Mouse (Mus musculus) small intestine, adult 2 months (tissue): Measurements from ENCODE around the gene Pnrc2. TPM values are rescaled to one million over a fixed set of nuclear protein-coding genes. Genes with fewer than 3 reads are reported as not detected.

Experiments
- H3K27ac ChIP-seq: fragments of 200-500 bp; 2 replicates; pipeline ENCODE4 v1.5.1; 2012; ENCODE audit warnings: low read depth, low read length, control low read depth, inconsistent platforms; ENCODE audit not compliant: insufficient read depth
- H3K27me3 ChIP-seq: fragments of 200-500 bp; 2 replicates; pipeline ENCODE4 v1.6.1; 2012; ENCODE audit warnings: mild to moderate bottlenecking, moderate library complexity, low read length, inconsistent platforms; ENCODE audit not compliant: control insufficient read depth, insufficient read depth
- H3K36me3 ChIP-seq: fragments of 200-500 bp; 2 replicates; pipeline ENCODE4 v1.6.1; 2012; ENCODE audit warnings: mild to moderate bottlenecking, low read length, control low read depth, inconsistent platforms; ENCODE audit not compliant: control insufficient read depth, insufficient read depth
- H3K4me1 ChIP-seq: fragments of 200-500 bp; 2 replicates; pipeline ENCODE4 v1.6.1; 2012; ENCODE audit warnings: low read length, inconsistent platforms, mixed read lengths; ENCODE audit not compliant: control insufficient read depth, insufficient read depth, insufficient read length
- H3K4me3 ChIP-seq: fragments of 200-500 bp; 2 replicates; pipeline ENCODE4 v1.5.1; 2012; ENCODE audit warnings: low read depth, mild to moderate bottlenecking, control low read depth, inconsistent platforms, low read length, moderate library complexity
- CTCF ChIP-seq: fragments of 200-500 bp; IDR thresholded peaks from 2 replicates; pipeline ENCODE4 v1.5.1; 2012; ENCODE audit warnings: low read depth, mild to moderate bottlenecking, control low read depth, inconsistent platforms, low read length, moderate library complexity, mixed read lengths; ENCODE audit not compliant: insufficient replicate concordance, insufficient read length; ENCODE audit errors: extremely low read depth
- POLR2A ChIP-seq: fragments of 200-500 bp; IDR thresholded peaks from 2 replicates; pipeline ENCODE4 v1.6.1; 2012; ENCODE audit warnings: low read depth, mild to moderate bottlenecking, control low read depth, inconsistent platforms, low read length, moderate library complexity
- WGBS: fragments of 180-500 bp; shearing (Covaris S2); methylation state at CpG from one replicate; pipeline ENCODE4 v1.1.7; 2018; 5-methylcytosine and 5-hydroxymethylcytosine counted together
- polyA plus RNA-seq: library from polyadenylated mRNA; depleted of rRNA; stranded (reverse); fragments of >200 nt; gene quantifications from 2 replicates; pipeline ENCODE4 v1.2.3, GENCODE M21; 2012; rRNA removed

The Pnrc2 gene
- polyA plus RNA-seq, 1 experiment = 8.5 TPM

GRCm38 (mm10) chr4:135821772-135822171 is 51.9 kb downstream of the Pnrc2 start:
- WGBS = 91% methylated on average over 4 of the region's 4 CpGs
- no peaks in the 10 kb centered on the region for H3K4me1 ChIP-seq
- TF ChIP-seq CTCF (no peak), POLR2A (no peak)
- H3K4me3 ChIP-seq = no peak overlapping the region
- H3K27me3 ChIP-seq = no peaks in the 10 kb centered on the region
- no peak overlapping the region for H3K27ac ChIP-seq
- no peaks in the 10 kb centered on the region for H3K36me3 ChIP-seq

Other genes with a start within 250 kb of the Pnrc2 start
- gene Ifnlr1, start 187.6 kb downstream of the Pnrc2 start, polyA plus RNA-seq = 4.9 and 11.4 TPM in 2 replicates
- 62.3 and 171 TPM in 2 replicates for gene Il22ra1, start 145.7 kb downstream of the Pnrc2 start, polyA plus RNA-seq
- 0.56 and 1.1 TPM in 2 replicates for gene Myom3, start 114.1 kb downstream of the Pnrc2 start, polyA plus RNA-seq
- gene Srsf10, start 18.1 kb downstream of the Pnrc2 start, polyA plus RNA-seq = 29.5 and 48.2 TPM in 2 replicates
- gene Cnr2, start 21.5 kb upstream of the Pnrc2 start, polyA plus RNA-seq = 1.0 and 1.1 TPM in 2 replicates
- 62.8 and 108 TPM in 2 replicates for gene Fuca1, start 46.9 kb upstream of the Pnrc2 start, polyA plus RNA-seq
- gene Hmgcl, start 72.6 kb upstream of the Pnrc2 start, polyA plus RNA-seq = 50.3 and 76.6 TPM in 2 replicates
- gene Gale, start 89.9 kb upstream of the Pnrc2 start, polyA plus RNA-seq = 116 and 163 TPM in 2 replicates
- gene Lypla2, start 98.8 kb upstream of the Pnrc2 start, polyA plus RNA-seq = 79.6 and 166 TPM in 2 replicates
- gene Pithd1, start 113.4 kb upstream of the Pnrc2 start, polyA plus RNA-seq = 32.2 and 60.0 TPM in 2 replicates
- gene Eloa, start 147.9 kb upstream of the Pnrc2 start, polyA plus RNA-seq = 3.6 and 6.2 TPM in 2 replicates
- 176 and 224 TPM in 2 replicates for gene Rpl11, start 179.6 kb upstream of the Pnrc2 start, polyA plus RNA-seq